Mouse (Mus musculus) intestine, embryonic 15.5 days (tissue): Measurements from ENCODE around the gene Tmem38b. TPM values are rescaled to one million over a fixed set of nuclear protein-coding genes. Genes with fewer than 3 reads are reported as not detected.

Experiments used
- ATAC-seq: fragments of 200-750 bp; cut with Nextera tagmentation; 2 replicates; pipeline ENCODE4 v1.8.0; 2017; ENCODE audit warnings: moderate TSS enrichment, moderate library complexity
- H3K27ac ChIP-seq: fragments of 300-500 bp; sonication (generic); 2 replicates; pipeline ENCODE4 v1.5.1; 2015; ENCODE audit warnings: mild to moderate bottlenecking, inconsistent platforms
- H3K27me3 ChIP-seq: fragments of 300-500 bp; sonication (generic); replicated peaks from 2 replicates; pipeline ENCODE4 v1.6.1; 2015; ENCODE audit warnings: inconsistent platforms
- H3K36me3 ChIP-seq: fragments of 300-500 bp; sonication (generic); 2 replicates; pipeline ENCODE4 v1.6.1; 2015; ENCODE audit warnings: inconsistent platforms
- H3K4me1 ChIP-seq: fragments of 300-500 bp; sonication (generic); replicated peaks from 2 replicates; pipeline ENCODE4 v1.6.1; 2015; ENCODE audit warnings: inconsistent platforms
- H3K4me2 ChIP-seq: fragments of 300-500 bp; sonication (generic); replicated peaks from 2 replicates; pipeline ENCODE4 v1.6.1; 2015; ENCODE audit warnings: mild to moderate bottlenecking, inconsistent platforms
- H3K4me3 ChIP-seq: fragments of 300-500 bp; sonication (generic); replicated peaks from 2 replicates; pipeline ENCODE4 v1.5.1; 2015; ENCODE audit warnings: inconsistent platforms
- H3K9ac ChIP-seq: fragments of 300-500 bp; sonication (generic); 2 replicates; pipeline ENCODE4 v1.6.1; 2015; ENCODE audit warnings: inconsistent platforms
- H3K9me3 ChIP-seq: fragments of 300-500 bp; sonication (generic); 2 replicates; pipeline ENCODE4 v1.6.1; 2016; ENCODE audit warnings: inconsistent platforms
- WGBS: fragments of 180-500 bp; shearing (Covaris S2); methylation state at CpG from one replicate; pipeline ENCODE4 v1.1.7; 2015; 5-methylcytosine and 5-hydroxymethylcytosine counted together
- polyA plus RNA-seq: library from polyadenylated mRNA; unstranded; fragments of >200 nt; fragmentation: Nextera tagmentation; extraction: Ambion mirVana; gene quantifications from 2 replicates; pipeline ENCODE4 v1.2.1, GENCODE M21; 2015

The Tmem38b gene
- polyA plus RNA-seq, 1 experiment from 2014 or later: 7.6 TPM

- 86% methylated on average over 19 of the region's 19 CpGs for WGBS
- no peak for ATAC-seq
Observed at GRCm38 (mm10) chr4:53864098-53864820, 38.4 kb downstream of the Tmem38b start.

GRCm38 (mm10) chr4:53866459-53866858 is 40.6 kb downstream of the Tmem38b start:
- no peak overlapping the region for H3K4me3 ChIP-seq
- no peaks in the 10 kb centered on the region for H3K9me3 ChIP-seq
- no peaks in the 10 kb centered on the region for H3K36me3 ChIP-seq
- no peak for ATAC-seq
- no peak overlapping the region for H3K27ac ChIP-seq
- no peak overlapping the region for H3K4me2 ChIP-seq
- H3K9ac ChIP-seq: no peak overlapping the region
- H3K27me3 ChIP-seq: no peaks in the 10 kb centered on the region
- H3K4me1 ChIP-seq: no peaks in the 10 kb centered on the region

More at GRCm38 (mm10) chr4:53864098-53864820, 38.4 kb downstream of the Tmem38b start:
- Histone ChIP-seq H3K36me3 (no peaks in the 10 kb centered on the region), H3K4me3 (no peak overlapping the region), H3K27ac (no peak overlapping the region), H3K9ac (no peak overlapping the region), H3K4me2 (no peak overlapping the region), H3K9me3 (no peaks in the 10 kb centered on the region), H3K4me1 (no peaks in the 10 kb centered on the region), H3K27me3 (no peaks in the 10 kb centered on the region)

GRCm38 (mm10) chr4:53878542-53879417 is 52.9 kb downstream of the Tmem38b start:
- WGBS: 26% methylated on average over 24 of the region's 24 CpGs
- H3K9ac ChIP-seq: no peak overlapping the region
- peak overlapping the region; percentile 57 for H3K4me2 ChIP-seq
- ATAC-seq: no peak
- H3K4me1 ChIP-seq: 0 out of 2 replicates have a peak, but pooled peaks cover 4% of the 10 kb centered on the region
- H3K4me3 ChIP-seq: no peak overlapping the region
- no peaks in the 10 kb centered on the region for H3K36me3 ChIP-seq
- H3K27ac ChIP-seq: no peak overlapping the region
- no peaks in the 10 kb centered on the region for H3K27me3 ChIP-seq
- H3K9me3 ChIP-seq: no peaks in the 10 kb centered on the region

GRCm38 (mm10) chr4:53882921-53883682 is 57.3 kb downstream of the Tmem38b start:
- H3K27me3 ChIP-seq: no peaks in the 10 kb centered on the region
- no peak overlapping the region for H3K9ac ChIP-seq
- H3K4me1 ChIP-seq: 0 out of 2 replicates have a peak, but pooled peaks cover 4% of the 10 kb centered on the region
- no peak overlapping the region for H3K4me2 ChIP-seq
- ATAC-seq: no peak
- H3K36me3 ChIP-seq: no peaks in the 10 kb centered on the region
- H3K9me3 ChIP-seq: no peaks in the 10 kb centered on the region
- no peak overlapping the region for H3K27ac ChIP-seq
- 72% methylated on average over 17 of the region's 17 CpGs for WGBS
- H3K4me3 ChIP-seq: no peak overlapping the region

- no peaks in the 10 kb centered on the region for H3K36me3 ChIP-seq
- no peak overlapping the region for H3K4me3 ChIP-seq
- no peak overlapping the region for H3K9ac ChIP-seq
- H3K27me3 ChIP-seq: no peaks in the 10 kb centered on the region
- H3K27ac ChIP-seq: no peak overlapping the region
- ATAC-seq: no peak
- 68% methylated on average over 14 of the region's 14 CpGs for WGBS
- no peaks in the 10 kb centered on the region for H3K9me3 ChIP-seq
- H3K4me1 ChIP-seq: no peaks in the 10 kb centered on the region
- no peak overlapping the region for H3K4me2 ChIP-seq
Observed at GRCm38 (mm10) chr4:53884351-53885245, 58.8 kb downstream of the Tmem38b start.

GRCm38 (mm10) chr4:53886342-53887088 is 60.7 kb downstream of the Tmem38b start:
- H3K4me3 ChIP-seq: peak overlapping the region; percentile 18
- no peaks in the 10 kb centered on the region for H3K9me3 ChIP-seq
- H3K4me2 ChIP-seq: peak overlapping the region; percentile 47
- ATAC-seq: no peak
- H3K9ac ChIP-seq: no peak overlapping the region
- no peaks in the 10 kb centered on the region for H3K27me3 ChIP-seq
- H3K4me1 ChIP-seq: no peaks in the 10 kb centered on the region
- WGBS: 23% methylated on average over 22 of the region's 22 CpGs
- H3K36me3 ChIP-seq: no peaks in the 10 kb centered on the region
- H3K27ac ChIP-seq: peak overlapping the region; percentile 20; the same call in 1 of the 2 replicates

GRCm38 (mm10) chr4:53895335-53895734 is 69.5 kb downstream of the Tmem38b start:
- no peaks in the 10 kb centered on the region for H3K27me3 ChIP-seq
- 81% methylated on average over 1 of the region's 1 CpGs for whole genome bisulfite sequencing
- H3K27ac ChIP-seq: no peak overlapping the region
- no peaks in the 10 kb centered on the region for H3K9me3 ChIP-seq
- no peaks in the 10 kb centered on the region for H3K4me1 ChIP-seq
- ATAC-seq: no peak
- H3K4me2 ChIP-seq: no peak overlapping the region
- H3K4me3 ChIP-seq: no peak overlapping the region
- no peaks in the 10 kb centered on the region for H3K36me3 ChIP-seq
- H3K9ac ChIP-seq: no peak overlapping the region

GRCm38 (mm10) chr4:53896150-53896833 is 70.4 kb downstream of the Tmem38b start:
- ATAC-seq: no peak
- no peaks in the 10 kb centered on the region for H3K27me3 ChIP-seq
- H3K4me3 ChIP-seq: no peak overlapping the region
- H3K9me3 ChIP-seq: no peaks in the 10 kb centered on the region
- 79% methylated on average over 7 of the region's 7 CpGs for WGBS
- no peak overlapping the region for H3K4me2 ChIP-seq
- H3K4me1 ChIP-seq: no peaks in the 10 kb centered on the region
- no peaks in the 10 kb centered on the region for H3K36me3 ChIP-seq
- no peak overlapping the region for H3K9ac ChIP-seq
- H3K27ac ChIP-seq: no peak overlapping the region

GRCm38 (mm10) chr4:53900386-53900971 is 74.6 kb downstream of the Tmem38b start:
- Histone ChIP-seq H3K9ac (no peak overlapping the region), H3K9me3 (no peaks in the 10 kb centered on the region), H3K4me2 (no peak overlapping the region), H3K27me3 (no peaks in the 10 kb centered on the region), H3K4me3 (no peak overlapping the region), H3K27ac (no peak overlapping the region), H3K4me1 (no peaks in the 10 kb centered on the region), H3K36me3 (no peaks in the 10 kb centered on the region)
- WGBS: 28% methylated on average over 6 of the region's 6 CpGs
- ATAC-seq: peak; percentile 55

GRCm38 (mm10) chr4:53904335-53904734 is 78.5 kb downstream of the Tmem38b start:
- no peaks in the 10 kb centered on the region for H3K27me3 ChIP-seq
- H3K27ac ChIP-seq: no peak overlapping the region
- H3K9me3 ChIP-seq: no peaks in the 10 kb centered on the region
- H3K4me1 ChIP-seq: no peaks in the 10 kb centered on the region
- no peak overlapping the region for H3K4me2 ChIP-seq
- H3K9ac ChIP-seq: no peak overlapping the region
- ATAC-seq: no peak
- no peak overlapping the region for H3K4me3 ChIP-seq
- H3K36me3 ChIP-seq: no peaks in the 10 kb centered on the region
- WGBS: 81% methylated on average over 7 of the region's 7 CpGs
